Mouse (Mus musculus): Measurements from ENCODE around the gene Cks1b.
A peak's percentile ranks its signal among the peaks of the same experiment; 100 is the strongest.
"Not testable (repeated sequence)": the region's sequence is repeated elsewhere in the genome, so short reads cannot be mapped to it uniquely, and the experiment has no call there.

Gene Cks1b

DNA sequence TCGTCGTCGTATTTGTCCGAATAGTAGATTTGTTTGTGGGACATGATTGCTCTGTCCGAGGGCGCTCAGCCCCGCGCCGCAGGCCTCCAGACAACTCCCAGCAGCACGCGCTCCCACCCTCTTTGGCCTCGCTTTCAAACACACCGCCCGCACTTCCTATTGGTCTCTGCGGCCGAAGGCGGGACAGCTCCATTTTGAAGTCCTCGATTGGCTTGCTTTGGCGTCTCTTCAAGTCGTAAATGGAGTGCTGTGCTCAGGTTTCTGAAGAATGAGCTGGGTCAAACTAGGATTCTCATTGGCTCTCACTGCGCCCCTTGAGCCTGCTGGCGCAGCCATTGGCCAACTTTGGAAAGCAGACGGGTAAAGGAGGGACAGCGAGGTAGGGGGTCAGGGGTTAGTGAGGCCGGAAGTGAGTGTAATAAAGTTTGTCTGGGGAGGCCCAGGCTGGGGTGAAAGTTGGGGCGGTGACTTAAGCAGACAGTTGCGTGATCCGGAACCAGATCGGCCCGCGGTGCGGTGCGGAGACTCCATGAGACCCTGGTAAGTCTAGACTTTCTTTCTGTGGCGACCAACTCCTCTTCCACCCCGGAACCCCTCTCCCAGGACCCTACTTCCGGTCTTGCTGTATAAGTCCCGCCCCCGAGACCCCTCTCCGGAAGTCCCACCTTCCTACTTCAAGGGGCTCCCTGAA is at the start of gene Cks1b, which contains the start of gene Shc1:
Gene Cks1b, minus strand, starts transcription at position 214 of the 691 bp plus-strand sequence.
Gene Shc1, plus strand, starts transcription at position 274 of the 691 bp plus-strand sequence.
- peak; percentile 88 for DNase-seq

DNA sequence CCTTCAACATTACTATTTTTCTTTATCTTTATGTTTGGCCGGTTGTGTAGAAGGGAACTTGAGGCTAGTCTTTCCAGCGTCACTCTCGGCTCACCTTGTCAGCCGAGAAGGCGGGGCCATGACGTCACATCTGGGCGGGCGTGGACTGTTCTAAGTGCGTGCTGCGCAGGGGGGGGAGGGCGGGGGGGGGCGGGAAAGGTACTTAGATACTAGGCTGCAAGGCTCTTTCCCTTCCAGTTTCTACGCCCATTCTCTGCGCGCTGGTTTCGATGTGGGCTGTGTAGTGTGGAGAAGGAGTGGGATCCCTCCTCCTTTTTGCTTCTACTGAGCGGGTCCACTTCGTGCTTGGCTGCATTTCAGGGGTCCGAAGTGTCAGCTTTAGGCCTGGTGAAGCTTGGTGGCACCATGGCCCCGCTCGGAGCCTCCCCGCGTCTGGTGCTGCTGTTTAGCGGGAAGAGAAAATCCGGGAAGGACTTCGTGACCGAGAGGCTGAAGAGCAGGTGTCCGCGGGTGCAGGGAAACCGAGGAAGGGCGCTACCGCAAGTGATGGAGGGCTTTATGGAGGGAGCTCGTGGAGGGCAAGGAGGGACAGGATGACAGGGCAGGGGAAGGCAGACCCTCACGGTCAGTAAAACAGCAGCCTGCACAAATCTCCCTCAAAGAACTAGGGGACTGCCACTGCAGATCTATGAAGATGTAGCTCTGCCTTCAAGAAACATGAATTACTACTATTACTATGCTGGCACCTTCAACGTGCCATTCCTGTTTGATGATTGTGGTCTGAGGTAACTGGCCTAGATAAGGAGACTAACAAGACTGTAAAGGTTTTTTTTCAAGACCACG is 41.0 kb upstream of the Cks1b start:
- peak; percentile 94 for DNase-seq

DNA sequence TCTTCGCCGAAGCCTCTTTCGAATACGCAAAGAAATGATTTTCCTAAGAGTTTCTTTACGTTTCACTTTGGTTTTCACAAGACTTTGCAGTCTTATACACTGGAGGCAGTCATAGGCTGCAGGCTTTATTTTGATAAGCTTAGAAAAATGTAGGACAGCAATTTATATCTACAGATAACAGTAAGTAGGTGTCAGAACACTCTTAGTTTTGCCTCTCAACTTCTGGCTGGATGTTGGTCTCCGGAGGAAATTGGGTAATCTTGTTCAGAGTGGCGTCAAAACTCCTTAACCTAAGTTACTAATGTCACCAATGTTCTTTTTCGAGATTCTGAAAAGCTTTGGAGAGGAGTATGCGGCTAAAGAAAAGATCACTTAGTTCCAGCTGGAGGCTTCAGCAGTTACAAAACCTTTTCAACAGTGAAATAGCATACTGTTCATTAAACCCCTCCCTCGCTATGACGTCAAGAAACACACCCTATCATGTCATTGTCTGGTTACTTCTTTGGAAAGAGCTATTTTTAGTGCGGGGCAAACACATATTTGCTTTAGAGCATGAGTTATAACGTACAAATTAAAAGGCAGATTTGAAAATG is 40.3 kb upstream of the Cks1b start:
- no peak for DNase-seq

DNA sequence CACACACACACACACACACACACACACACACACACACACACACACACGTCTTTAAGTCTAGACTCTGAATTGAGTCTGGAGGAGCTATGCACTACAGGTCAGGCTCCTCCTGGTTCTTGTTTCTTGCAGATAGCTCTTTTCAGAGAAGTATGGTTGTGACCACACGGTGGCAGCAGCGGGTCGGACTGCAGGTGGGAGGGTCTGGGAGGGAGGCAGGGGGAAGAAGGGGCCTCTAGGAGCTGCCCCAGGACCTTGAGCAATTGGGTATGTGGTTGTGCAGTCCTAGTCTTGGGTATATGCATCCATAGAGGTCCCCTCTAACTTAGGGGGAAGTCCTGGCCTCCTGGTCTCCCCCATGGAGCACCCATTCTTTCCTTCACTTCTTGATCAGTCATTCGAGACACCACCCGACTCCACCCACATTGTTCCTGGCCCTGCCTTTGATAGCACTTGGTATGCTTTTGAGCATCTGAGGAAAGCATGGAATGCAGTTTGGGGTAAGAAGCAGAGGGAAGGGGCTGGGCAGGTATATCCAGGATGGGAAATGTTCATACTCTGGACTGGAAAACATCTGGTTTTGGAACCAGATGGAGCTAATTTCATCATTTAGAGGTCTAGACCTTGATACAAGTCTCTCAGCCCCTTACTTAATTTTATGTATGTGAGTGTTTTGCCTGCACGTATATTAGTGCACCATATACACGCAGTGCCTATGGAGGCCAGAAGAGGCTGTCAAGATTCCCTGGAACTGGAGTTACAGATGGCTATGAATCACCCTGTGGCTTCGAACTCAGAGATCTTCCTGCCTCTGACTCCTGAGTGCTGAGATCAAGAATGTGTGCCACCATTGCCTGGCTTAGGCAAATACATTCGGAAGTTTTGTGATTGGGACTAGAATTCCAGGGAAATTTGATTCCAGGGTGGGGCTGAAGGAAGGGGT is 38.8 kb upstream of the Cks1b start:
- DNase-seq, result peak; percentile 63

DNA sequence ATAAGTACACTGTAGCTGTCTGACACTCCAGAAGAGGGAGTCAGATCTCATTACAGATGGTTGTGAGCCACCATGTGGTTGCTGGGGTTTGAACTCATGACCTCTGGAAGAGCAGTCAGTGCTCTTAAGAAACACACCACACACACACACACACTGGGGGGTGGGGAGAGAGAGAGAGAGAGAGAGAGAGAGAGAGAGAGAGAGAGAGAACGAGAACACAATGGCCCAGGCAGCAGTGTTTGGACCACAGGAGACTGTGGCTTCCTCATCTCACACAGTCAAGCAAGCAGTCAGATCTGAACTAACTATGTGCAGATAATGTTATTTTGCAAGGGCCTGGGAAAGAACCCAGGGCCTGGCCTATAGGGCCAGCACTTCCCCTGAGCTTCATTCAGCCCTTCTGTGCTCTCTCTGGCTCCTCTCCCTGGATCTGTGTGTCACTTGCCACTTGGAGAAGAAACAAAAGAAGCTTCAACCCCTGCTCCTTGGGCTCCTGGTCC is 37.7 kb upstream of the Cks1b start:
- DNase-seq, result no peak

DNA sequence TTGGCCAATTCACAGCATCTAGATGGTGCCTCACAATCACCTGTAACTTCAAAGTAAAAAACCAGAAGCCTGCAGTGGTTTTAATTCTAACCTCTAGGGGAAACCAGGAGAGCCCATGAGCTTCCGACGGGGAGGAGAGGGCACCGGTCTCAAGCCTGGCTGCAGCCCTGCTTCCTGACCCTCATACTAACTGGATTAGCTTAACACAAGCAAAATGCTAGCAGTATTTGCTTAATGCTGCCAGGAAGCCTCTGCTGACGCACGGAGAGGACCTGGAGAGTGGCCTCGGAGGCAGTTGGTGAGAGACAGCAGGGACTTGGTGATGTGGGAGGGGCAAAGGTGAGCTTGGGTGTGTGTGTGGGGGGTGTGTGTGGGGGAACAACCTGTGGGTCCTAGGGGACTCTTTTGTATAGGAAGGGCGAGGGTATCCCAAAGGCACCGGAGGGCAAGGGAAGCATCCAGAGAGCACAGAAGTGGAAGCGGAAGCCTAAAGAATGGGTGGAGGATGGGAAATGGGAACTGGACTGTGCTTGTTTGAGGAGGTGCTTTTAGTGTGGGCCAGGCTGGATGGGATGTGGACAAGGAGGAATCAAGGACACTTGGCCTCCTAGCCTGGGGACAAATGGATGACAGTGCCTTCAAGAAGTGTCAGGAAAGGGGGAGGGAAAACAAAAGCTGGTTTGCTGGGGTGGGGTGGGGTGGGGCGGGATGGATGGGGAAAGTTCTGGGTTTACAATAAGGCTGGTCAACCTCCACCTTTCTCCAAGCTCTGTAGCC is 36.4 kb upstream of the Cks1b start, which contains the start of gene Pmvk:
Gene Pmvk, plus strand, starts transcription at position 141 of the 777 bp plus-strand sequence.
- DNase-seq, result no peak

DNA sequence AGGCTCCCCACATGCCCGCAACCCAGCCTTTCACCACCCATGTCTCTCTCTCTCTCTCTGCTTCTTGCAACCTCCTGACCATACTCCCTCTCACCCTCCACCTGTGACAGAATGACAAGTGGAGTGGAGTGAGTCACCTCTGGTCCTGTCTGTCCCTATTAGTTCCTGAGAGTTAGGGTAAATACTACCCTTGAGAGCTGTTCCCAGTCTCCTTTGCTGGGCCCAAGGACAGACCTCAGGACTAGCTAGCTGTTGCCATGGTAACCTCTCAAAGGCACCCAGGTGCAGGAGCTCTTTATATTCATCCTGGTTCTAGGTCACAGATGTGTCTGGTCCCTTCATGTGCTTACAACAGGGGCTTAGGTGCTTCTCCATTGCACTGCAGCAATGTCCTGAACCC is 33.7 kb upstream of the Cks1b start:
- DNase-seq, result no peak

DNA sequence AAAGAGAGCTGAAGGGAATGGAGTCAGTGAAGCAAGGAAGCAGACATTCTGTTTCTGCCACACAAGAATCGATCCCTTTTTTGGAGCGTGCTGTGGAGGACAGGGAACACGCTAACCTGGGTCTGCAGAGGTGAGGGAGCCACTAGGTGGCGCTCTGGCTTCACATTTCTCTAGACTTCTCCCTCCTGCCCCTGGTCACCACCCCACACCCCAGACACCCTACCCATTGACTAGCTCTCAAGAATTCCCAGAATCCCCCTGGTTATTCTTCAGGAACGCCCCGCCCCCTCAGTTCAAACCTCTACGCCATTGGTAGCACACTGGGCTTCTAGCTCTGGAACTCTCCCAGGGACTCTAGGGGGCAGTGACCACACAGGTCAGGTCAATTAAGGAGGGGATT is 31.4 kb upstream of the Cks1b start:
- peak; percentile 77 for DNase-seq

DNA sequence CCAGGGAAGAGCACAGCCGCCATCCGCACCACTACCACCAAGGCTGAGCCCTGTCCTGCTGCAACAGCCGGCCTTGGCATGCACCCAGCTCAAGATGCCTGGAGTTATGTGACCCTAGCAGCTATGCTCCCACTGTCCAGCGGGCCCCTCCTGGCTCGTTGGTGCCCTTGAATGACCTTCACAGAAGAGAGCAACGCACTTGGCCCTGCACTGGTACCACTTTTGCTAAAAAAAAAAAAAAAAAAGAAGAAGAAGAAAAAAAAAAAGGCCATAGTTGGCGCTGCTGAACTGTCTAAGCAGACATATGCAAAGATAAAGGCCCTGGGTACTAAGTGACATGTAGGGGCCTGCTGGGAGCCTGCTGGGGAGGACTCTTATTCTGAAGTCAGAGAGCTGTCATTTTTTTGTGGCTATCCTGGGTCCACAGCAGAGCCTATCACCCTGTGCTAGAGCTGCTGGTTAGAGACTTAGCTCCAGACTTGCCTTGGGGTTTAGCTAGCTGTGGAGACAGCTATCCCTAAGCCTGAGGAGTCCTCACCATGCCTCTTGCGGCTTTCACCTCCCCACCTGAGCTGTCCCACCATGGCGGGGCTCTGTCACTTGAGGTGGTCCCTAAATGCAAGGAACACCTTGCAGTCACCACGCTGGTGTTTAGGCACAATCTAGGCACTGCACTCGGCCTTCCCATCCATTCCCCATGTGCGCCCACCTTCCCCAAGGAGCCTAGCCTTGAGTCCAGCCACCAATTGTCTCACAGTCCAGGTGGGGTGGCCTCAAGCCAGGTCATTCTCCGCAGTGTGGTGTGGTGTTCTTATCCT is 30.7 kb upstream of the Cks1b start:
- DNase-seq, result no peak

DNA sequence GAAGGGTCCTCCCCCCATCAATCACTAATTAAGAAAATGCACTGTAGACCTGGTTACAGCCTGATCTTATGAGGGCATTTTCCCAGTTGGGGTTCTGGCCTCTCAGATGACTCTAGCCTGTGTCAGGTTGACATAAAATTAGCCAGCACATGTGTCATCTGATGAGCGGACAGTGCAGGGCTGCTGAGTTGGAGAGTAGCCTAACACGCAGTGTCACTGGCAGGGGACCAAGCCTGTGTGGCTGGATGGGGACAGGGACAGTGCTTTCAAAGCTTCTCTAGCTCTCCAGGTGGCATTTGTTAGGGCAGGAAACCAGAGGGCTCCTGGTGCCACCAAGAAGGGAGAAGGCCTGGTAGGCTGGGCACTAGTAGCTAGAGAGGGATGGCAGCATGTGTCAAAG is 22.5 kb upstream of the Cks1b start:
- no peak for DNase-seq

DNA sequence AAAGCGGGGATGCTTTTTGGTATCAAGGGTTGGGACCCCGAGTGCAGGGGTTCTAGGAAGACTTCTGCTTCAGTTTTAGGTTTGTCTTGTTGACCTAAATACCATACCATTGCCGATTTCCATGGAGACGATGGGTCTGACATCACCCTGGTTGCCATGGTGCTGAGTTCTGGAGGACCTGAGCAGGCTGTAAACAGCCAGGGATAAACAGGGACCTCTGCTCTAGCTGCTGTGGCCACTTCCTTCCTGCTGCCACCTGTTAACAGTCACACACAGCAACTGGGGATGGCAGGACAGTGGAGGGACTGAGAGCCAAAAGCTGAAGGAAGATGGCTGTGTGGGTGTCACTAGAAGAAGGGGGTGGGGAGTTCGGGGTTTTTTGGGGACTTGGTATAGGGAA is 19.1 kb upstream of the Cks1b start:
- no peak for DNase-seq

DNA sequence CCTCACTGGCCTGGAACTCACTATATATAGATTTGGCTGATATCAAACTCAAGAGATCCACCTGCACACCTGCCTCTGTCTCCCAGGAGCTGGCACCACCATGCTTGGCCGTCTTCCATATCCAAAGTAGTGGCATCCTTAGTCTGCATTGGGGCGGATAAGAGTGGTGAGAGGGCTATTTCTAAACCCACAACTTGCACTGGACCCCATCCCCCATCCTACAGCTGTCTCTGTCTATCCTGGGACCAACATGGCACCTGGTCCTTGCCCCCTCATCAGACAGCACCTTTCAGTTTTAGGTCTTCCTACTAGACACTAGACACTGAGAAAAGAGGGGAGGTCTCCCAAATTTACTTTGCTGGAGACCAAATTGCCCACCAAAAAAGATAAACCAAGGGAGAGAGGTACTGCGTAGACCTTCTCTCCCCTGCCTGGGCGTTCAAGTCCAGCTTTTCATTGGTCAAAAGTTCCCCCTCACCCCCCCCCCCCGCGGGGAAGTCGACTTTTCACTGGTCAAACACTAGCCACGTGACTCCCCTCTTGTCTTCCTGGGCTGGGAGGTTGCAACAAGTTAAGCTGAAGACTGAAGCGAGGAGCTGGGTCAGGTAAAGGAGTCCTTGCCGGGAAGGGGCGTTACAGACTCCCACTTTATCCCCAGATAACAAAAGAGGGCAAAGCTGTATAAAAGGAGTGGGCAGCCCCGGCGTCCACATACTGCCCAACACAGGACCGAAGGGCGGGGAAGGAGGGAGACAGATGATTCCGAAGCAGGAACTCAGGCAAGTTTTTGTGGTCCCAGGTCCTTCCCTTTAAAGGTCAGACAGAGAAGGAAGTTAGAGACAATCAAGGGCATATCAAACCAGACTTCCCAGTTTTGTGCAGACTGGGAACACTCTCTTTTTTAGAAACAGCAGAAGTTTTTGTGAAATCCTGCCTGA is 18.3 kb upstream of the Cks1b start, which contains the start of gene Pbxip1:
Gene Pbxip1, plus strand, starts transcription at position 531 of the 938 bp plus-strand sequence.
- DNase-seq, result no peak

DNA sequence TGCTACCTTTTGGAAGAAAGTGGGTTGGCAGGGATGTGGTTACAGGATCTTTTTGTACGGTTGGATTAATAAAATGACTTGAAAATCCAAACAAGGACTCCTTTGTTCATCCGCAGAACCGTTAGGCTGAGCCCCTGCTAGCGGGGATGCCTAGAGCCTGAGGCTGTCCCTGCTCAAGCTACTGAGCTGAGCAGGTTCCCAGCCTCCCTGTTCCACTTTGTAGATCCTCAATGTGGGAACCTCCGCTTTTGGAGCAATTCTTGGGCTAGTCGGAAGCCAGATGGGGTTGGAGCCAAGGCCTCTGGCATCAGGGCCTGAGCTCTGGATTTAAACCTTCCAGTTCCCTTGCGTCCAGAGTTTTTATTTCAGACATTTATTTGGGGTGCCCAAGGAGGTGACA is 16.9 kb upstream of the Cks1b start:
- no peak for DNase-seq

DNA sequence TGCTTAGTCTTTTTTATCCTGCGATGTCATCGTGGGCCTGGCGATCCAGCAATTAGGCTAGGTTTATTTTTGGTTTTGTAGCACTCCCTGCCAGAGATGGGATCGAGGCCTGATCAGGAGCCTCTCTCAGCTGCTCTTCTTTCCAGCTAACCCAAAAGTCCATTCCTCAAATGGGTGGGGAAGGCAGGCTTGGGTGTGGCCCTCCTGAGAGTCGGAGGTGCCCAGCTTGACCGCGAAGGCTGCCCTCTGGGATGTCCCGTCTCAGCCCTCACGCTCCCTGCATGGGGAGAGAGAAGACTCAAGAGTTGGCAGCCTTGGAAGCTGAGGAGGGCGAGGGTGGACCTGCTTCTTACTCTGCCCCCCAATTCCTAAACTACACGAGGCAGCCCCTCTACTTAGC is 16.3 kb upstream of the Cks1b start:
- DNase-seq, result no peak

DNA sequence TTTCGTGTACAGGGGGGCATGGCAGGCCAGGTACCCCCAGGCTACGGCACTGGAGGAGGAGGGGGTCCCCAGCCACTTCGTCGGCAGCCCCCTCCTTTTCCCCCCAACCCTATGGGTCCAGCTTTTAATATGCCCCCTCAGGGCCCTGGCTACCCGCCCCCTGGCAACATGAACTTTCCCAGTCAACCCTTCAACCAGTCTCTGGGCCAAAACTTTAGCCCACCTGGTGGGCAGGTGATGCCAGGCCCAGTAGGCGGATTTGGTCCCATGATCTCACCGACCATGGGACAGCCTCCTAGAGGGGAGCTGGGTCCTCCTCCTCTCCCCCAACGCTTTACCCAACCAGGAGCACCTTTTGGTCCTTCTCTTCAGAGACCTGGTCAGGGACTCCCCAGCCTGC is 14.4 kb upstream of the Cks1b start:
- no peak for DNase-seq

DNA sequence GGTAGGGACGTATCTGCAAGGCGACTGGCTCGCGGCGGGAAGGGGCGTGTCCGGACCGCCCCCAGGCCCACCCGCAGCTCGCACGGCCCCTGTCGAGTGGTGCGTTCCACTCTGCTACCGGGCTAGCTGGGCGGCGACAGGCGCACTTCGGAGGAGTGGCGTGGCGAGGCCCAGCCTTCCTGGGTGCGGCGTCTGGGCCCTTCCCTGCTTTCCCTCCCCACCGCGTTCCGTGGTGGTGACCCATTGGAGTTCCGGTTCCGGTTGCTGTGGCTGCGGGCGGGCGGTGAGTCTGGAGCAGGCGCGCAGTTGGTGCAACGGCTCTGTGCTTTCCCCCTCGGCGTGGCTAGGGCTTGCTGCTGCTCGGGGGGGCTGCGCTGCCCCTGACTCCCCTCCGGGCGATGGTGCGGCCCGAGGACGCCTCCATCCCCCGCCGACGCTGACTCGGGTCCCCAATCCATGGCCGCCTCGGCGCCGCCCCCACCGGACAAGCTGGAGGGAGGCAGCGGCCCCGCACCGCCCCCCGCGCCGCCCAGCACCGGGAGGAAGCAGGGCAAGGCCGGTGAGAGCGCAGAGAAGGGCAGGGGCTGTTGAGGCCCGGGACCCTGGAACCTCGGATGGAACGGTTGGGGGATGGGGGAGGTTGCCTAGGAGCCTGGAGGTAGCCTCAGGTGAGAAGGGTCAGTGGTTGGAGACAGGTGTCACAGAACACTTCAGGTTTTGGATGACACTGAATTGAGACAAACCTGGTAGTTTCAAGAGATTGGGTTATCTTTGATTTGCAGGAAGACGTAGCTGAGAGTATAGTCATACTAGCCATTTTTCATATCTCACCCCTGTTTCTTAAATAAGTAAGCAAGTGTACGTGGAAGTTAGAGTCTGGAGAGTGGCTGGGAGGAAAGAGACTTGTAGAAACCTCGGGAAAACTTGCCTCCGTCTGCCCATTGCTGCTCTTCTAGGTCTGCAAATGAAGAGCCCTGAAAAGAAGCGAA is 12.3 kb upstream of the Cks1b start, which contains the start of gene Pygo2:
Gene Pygo2, plus strand, starts transcription at position 44 of the 989 bp plus-strand sequence.
- DNase-seq, result peak; percentile 96

DNA sequence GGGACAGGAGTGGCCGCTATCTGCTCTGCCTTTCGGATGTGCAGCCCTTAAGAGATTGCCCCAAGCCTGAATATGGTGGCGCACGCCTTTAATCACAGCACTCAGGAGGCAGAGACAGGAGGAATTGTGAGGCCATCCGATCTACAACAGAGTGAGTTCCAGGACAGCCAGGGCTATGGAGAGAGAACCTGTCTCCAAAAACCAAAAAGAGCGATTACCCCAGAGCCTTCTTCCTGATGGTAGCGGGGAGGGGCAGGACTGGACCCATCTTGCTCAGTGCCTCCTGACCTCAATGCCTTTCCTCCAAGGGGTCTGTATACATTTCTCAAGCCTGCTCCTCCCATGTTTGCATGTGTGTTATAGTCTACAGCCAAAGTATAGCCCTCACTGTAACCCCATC is 10.8 kb upstream of the Cks1b start:
- not testable (repeated sequence) for DNase-seq

DNA sequence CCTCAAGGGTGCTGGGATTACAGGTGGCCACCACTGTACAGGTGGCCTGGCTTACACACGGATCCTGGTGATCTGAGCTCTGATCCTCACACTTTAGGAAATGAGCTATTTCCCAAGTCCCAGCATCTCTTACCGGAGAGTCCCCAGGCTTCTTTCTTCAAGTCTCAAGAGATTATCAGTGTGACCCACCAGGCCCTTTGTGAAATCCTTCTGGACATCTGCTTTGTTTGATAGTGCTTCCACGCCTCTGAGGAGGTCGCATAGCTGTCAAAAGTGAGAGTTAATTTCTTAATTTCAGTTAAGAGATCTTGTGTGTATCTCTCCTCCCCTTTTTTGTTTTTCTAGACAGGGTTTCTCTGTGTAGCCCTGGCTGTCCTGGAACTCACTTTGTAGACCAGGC is 7.7 kb upstream of the Cks1b start:
- no peak for DNase-seq
